Mouse (Mus musculus): Measurements from ENCODE around the gene Bcam. TPM values are rescaled to one million over a fixed set of nuclear protein-coding genes. Genes with fewer than 3 reads are reported as not detected.

Gene Bcam
- polyA plus RNA-seq, 1 experiment from 2014 or later, result 345 TPM

GRCm38 (mm10) chr7:19783630-19784029, 12.8 kb upstream of the Bcam start:
- ATAC-seq (ENCODE audit: borderline replicate concordance, extremely low read depth, low FRiP score, low TSS enrichment), result no peak
- Histone ChIP-seq H3K27ac (peak overlapping the region; percentile 55; the same call in 1 of the 2 replicates), H3K9ac (no peak overlapping the region), H3K27me3 (no peaks in the 10 kb centered on the region), H3K4me2 (no peak overlapping the region), H3K4me3 (no peak overlapping the region), H3K9me3 (no peaks in the 10 kb centered on the region), H3K36me3 (0 out of 2 replicates have a peak, but pooled peaks cover 2% of the 10 kb centered on the region), H3K4me1 (0 out of 2 replicates have a peak, but pooled peaks cover 6% of the 10 kb centered on the region)
- 58% methylated on average over 8 of the region's 8 CpGs for WGBS

- peaks cover 9% of the 10 kb centered on the region; the same call in 1 of the 2 replicates for H3K4me1 ChIP-seq
- no peaks in the 10 kb centered on the region for H3K36me3 ChIP-seq
- no peak overlapping the region for H3K27ac ChIP-seq
- H3K4me2 ChIP-seq, result no peak overlapping the region
- no peak overlapping the region for H3K4me3 ChIP-seq
- H3K27me3 ChIP-seq, result no peaks in the 10 kb centered on the region
- no peak for ATAC-seq (ENCODE audit: borderline replicate concordance, extremely low read depth, low FRiP score, low TSS enrichment)
- WGBS, result 95% methylated on average over 4 of the region's 4 CpGs
- no peaks in the 10 kb centered on the region for H3K9me3 ChIP-seq
- no peak overlapping the region for H3K9ac ChIP-seq
Observed at GRCm38 (mm10) chr7:19782645-19783044, 11.8 kb upstream of the Bcam start.

GRCm38 (mm10) chr7:19781741-19782140, 10.9 kb upstream of the Bcam start:
- Histone ChIP-seq H3K9me3 (no peaks in the 10 kb centered on the region), H3K4me3 (no peak overlapping the region), H3K4me1 (peaks cover 12% of the 10 kb centered on the region; the same call in 1 of the 2 replicates), H3K27ac (no peak overlapping the region), H3K9ac (no peak overlapping the region), H3K4me2 (no peak overlapping the region), H3K27me3 (no peaks in the 10 kb centered on the region), H3K36me3 (no peaks in the 10 kb centered on the region)
- ATAC-seq (ENCODE audit: borderline replicate concordance, extremely low read depth, low FRiP score, low TSS enrichment), result no peak
- 78% methylated on average over 7 of the region's 7 CpGs for WGBS

- H3K4me3 ChIP-seq, result no peak overlapping the region
- H3K9ac ChIP-seq, result no peak overlapping the region
- WGBS, result 71% methylated on average over 4 of the region's 4 CpGs
- H3K9me3 ChIP-seq, result no peaks in the 10 kb centered on the region
- ATAC-seq (ENCODE audit: borderline replicate concordance, extremely low read depth, low FRiP score, low TSS enrichment), result no peak
- H3K27ac ChIP-seq, result no peak overlapping the region
- H3K4me1 ChIP-seq, result peaks cover 12% of the 10 kb centered on the region; the same call in 1 of the 2 replicates
- H3K4me2 ChIP-seq, result no peak overlapping the region
- no peaks in the 10 kb centered on the region for H3K27me3 ChIP-seq
- H3K36me3 ChIP-seq, result no peaks in the 10 kb centered on the region
Observed at GRCm38 (mm10) chr7:19779903-19780302, 9.1 kb upstream of the Bcam start.

- Histone ChIP-seq H3K27ac (peak overlapping the region; percentile 71), H3K9me3 (no peaks in the 10 kb centered on the region), H3K27me3 (no peaks in the 10 kb centered on the region), H3K4me2 (no peak overlapping the region), H3K9ac (no peak overlapping the region), H3K4me1 (peaks cover 12% of the 10 kb centered on the region; the same call in 1 of the 2 replicates), H3K4me3 (no peak overlapping the region), H3K36me3 (no peaks in the 10 kb centered on the region)
- 70% methylated on average over 8 of the region's 8 CpGs for WGBS
- ATAC-seq (ENCODE audit: borderline replicate concordance, extremely low read depth, low FRiP score, low TSS enrichment), result no peak
Observed at GRCm38 (mm10) chr7:19778645-19779044, 7.8 kb upstream of the Bcam start.

GRCm38 (mm10) chr7:19777049-19777723, 6.4 kb upstream of the Bcam start:
- H3K9ac ChIP-seq, result no peak overlapping the region
- H3K27me3 ChIP-seq, result no peaks in the 10 kb centered on the region
- no peaks in the 10 kb centered on the region for H3K9me3 ChIP-seq
- no peak overlapping the region for H3K27ac ChIP-seq
- peaks cover 10% of the 10 kb centered on the region; the same call in 1 of the 2 replicates for H3K4me1 ChIP-seq
- ATAC-seq (ENCODE audit: borderline replicate concordance, extremely low read depth, low FRiP score, low TSS enrichment), result no peak
- H3K36me3 ChIP-seq, result no peaks in the 10 kb centered on the region
- no peak overlapping the region for H3K4me3 ChIP-seq
- H3K4me2 ChIP-seq, result no peak overlapping the region
- WGBS, result 80% methylated on average over 11 of the region's 11 CpGs

GRCm38 (mm10) chr7:19771682-19772081, 866 bp upstream of the Bcam start:
- 39% methylated on average over 4 of the region's 4 CpGs for WGBS
- peaks cover 39% of the 10 kb centered on the region for H3K4me1 ChIP-seq
- H3K36me3 ChIP-seq, result peaks cover 2% of the 10 kb centered on the region; the same call in 1 of the 2 replicates
- H3K9me3 ChIP-seq, result no peaks in the 10 kb centered on the region
- ATAC-seq (ENCODE audit: borderline replicate concordance, extremely low read depth, low FRiP score, low TSS enrichment), result no peak
- peak overlapping the region; percentile 83 for H3K4me2 ChIP-seq
- H3K4me3 ChIP-seq, result peak overlapping the region; percentile 72
- peak overlapping the region; percentile 90 for H3K27ac ChIP-seq
- H3K9ac ChIP-seq, result no peak overlapping the region
- H3K27me3 ChIP-seq, result no peaks in the 10 kb centered on the region

GRCm38 (mm10) chr7:19770375-19770754, 451 bp downstream of the Bcam start:
- peak overlapping the region; percentile 90 for H3K27ac ChIP-seq
- H3K27me3 ChIP-seq, result no peaks in the 10 kb centered on the region
- peak; percentile 75 for ATAC-seq (ENCODE audit: borderline replicate concordance, extremely low read depth, low FRiP score, low TSS enrichment)
- WGBS, result 3% methylated on average over 27 of the region's 28 CpGs
- H3K36me3 ChIP-seq, result peaks cover 13% of the 10 kb centered on the region
- peak overlapping the region; percentile 83 for H3K4me2 ChIP-seq
- H3K9ac ChIP-seq, result peak overlapping the region; percentile 90
- H3K9me3 ChIP-seq, result no peaks in the 10 kb centered on the region
- H3K4me3 ChIP-seq, result peak overlapping the region; percentile 72
- peaks cover 39% of the 10 kb centered on the region for H3K4me1 ChIP-seq

GRCm38 (mm10) chr7:19769434-19770374, 1.1 kb downstream of the Bcam start:
- Histone ChIP-seq H3K27ac (peak overlapping the region; percentile 90), H3K27me3 (no peaks in the 10 kb centered on the region), H3K4me1 (peaks cover 39% of the 10 kb centered on the region), H3K36me3 (peaks cover 18% of the 10 kb centered on the region), H3K9ac (peak overlapping the region; percentile 90), H3K9me3 (no peaks in the 10 kb centered on the region), H3K4me3 (peak overlapping the region; percentile 72), H3K4me2 (peak overlapping the region; percentile 83)
- ATAC-seq (ENCODE audit: borderline replicate concordance, extremely low read depth, low FRiP score, low TSS enrichment), result peak; percentile 21
- 5% methylated on average over 16 of the region's 16 CpGs for whole genome bisulfite sequencing

- Histone ChIP-seq H3K27ac (peak overlapping the region; percentile 90), H3K4me2 (peak overlapping the region; percentile 83), H3K4me1 (peaks cover 39% of the 10 kb centered on the region), H3K36me3 (peaks cover 25% of the 10 kb centered on the region), H3K27me3 (no peaks in the 10 kb centered on the region), H3K4me3 (peak overlapping the region; percentile 72), H3K9me3 (no peaks in the 10 kb centered on the region), H3K9ac (peak overlapping the region; percentile 90)
- 22% methylated on average over 4 of the region's 4 CpGs for WGBS
- ATAC-seq (ENCODE audit: borderline replicate concordance, extremely low read depth, low FRiP score, low TSS enrichment), result peak; percentile 38
Observed at GRCm38 (mm10) chr7:19769001-19769400, 1.8 kb downstream of the Bcam start.

GRCm38 (mm10) chr7:19768251-19768650, 2.6 kb downstream of the Bcam start:
- H3K9ac ChIP-seq, result peak overlapping the region; percentile 90
- H3K9me3 ChIP-seq, result no peaks in the 10 kb centered on the region
- peak overlapping the region; percentile 72 for H3K4me3 ChIP-seq
- peak overlapping the region; percentile 90 for H3K27ac ChIP-seq
- H3K4me2 ChIP-seq, result peak overlapping the region; percentile 83
- peaks cover 31% of the 10 kb centered on the region for H3K36me3 ChIP-seq
- H3K27me3 ChIP-seq, result no peaks in the 10 kb centered on the region
- H3K4me1 ChIP-seq, result peaks cover 39% of the 10 kb centered on the region
- WGBS, result 49% methylated on average over 14 of the region's 14 CpGs
- no peak for ATAC-seq (ENCODE audit: borderline replicate concordance, extremely low read depth, low FRiP score, low TSS enrichment)

- WGBS, result 78% methylated on average over 9 of the region's 9 CpGs
Observed at GRCm38 (mm10) chr7:19764581-19764980, 6.2 kb downstream of the Bcam start.

More at GRCm38 (mm10) chr7:19764581-19764980, 6.2 kb downstream of the Bcam start:
- H3K4me3 ChIP-seq, result no peak overlapping the region
- H3K9me3 ChIP-seq, result no peaks in the 10 kb centered on the region
- no peak for ATAC-seq (ENCODE audit: borderline replicate concordance, extremely low read depth, low FRiP score, low TSS enrichment)
- H3K27ac ChIP-seq, result no peak overlapping the region
- H3K4me1 ChIP-seq, result peaks cover 18% of the 10 kb centered on the region
- peaks cover 50% of the 10 kb centered on the region for H3K36me3 ChIP-seq
- H3K27me3 ChIP-seq, result no peaks in the 10 kb centered on the region
- no peak overlapping the region for H3K9ac ChIP-seq
- no peak overlapping the region for H3K4me2 ChIP-seq
